Mouse (Mus musculus) B cell, adult 2 months (primary cell): ENCODE measurements around the gene C9orf72.
A peak's percentile ranks its signal among the peaks of the same experiment; 100 is the strongest.

Experiments
- DNase-seq, 2 experiments: peaks; one replicate each; pipeline ENCODE4 v3.0.0; 2022

The C9orf72 gene

DNA sequence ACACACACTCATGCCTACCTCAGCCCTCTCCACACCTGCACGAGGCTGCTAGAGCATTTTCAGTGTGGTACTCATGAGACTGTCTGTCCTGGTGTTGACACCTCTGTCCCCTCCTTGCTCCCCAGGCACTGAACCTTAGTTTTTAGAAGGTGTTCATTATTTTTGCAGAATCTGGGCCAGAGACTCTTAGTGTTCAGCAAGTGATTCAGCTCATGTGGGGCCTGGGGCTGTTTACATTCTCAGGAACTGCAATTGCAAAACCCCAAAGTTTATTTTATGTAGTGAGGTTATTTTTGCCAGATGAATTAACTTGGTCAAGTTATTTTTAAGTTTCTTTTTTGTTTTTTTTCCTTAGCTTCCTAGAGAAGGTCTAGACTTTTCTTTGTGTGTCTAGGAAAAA is 52.4 kb downstream of the C9orf72 start:
- DNase-seq, result no peak

GRCm38 (mm10) chr4:35172471-35172870 is 53.5 kb downstream of the C9orf72 start:
- no peak for DNase-seq

DNA sequence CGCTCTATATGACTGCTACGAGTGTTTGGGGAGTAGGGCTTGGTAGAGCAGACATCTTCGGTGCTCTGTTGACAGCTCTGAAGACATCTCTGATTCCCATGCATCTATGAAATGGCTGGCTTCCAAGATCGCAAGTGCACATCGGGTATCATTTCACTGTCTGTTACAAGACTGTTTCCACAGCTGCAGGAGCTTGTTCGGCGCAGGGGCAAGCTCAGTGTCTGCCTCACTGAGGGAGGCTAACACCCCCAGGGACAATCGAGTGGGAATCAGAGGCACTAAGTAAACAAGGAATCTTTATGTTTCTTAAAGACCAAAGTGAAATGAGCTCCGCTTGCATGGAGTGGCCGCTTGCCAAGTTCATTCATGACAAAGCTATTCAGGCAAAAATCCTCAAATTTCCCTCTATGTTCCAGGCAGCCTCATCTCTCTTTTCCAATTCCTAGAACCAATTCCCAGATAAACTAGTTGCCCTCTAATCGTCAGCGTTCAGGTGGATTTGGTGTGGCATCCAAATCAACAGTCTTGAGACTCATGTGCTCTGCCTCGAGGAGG is 56.3 kb downstream of the C9orf72 start:
- no peak for DNase-seq

GRCm38 (mm10) chr4:35167855-35168254 is 58.1 kb downstream of the C9orf72 start:
- DNase-seq, result no peak

DNA sequence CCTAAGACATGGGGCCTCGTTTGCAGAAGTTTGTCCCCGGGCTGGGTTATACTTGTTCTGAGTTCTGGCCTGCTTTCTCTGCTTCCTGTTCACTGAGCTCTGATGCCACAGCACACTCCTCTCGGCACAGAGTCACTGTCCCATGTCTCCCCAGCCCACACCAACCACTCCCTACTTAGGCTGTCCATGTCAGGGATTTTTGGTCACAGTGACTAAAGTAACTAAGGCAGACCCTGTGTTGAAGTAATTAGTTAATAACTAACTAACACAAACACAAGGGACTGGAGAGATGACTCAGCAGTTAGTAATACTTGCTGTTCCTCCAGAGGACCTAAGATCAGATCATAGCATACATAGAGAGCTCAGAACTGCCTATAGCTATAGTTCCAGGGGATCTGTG is 60.0 kb downstream of the C9orf72 start:
- DNase-seq, result no peak

DNA sequence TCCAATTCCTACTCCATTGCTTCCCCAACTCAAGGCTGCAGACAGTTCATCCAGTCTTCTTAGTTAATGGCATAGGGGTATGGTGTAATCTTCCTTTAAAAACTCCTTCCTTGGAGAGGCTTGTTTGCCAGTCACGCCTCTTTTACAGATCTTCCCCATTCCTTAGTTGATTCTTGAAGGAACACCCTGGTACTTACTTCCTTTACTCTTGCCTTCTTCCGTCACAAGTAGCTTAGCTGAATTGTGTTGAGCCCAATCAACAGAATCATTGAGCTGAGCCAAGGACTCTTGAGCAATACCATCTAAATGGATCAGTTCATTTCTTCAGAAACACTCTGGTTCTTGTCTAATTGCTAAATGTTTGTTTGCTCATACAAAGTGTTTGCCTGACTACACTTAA is 60.7 kb downstream of the C9orf72 start:
- DNase-seq, result no peak

GRCm38 (mm10) chr4:35157815-35158214 is 68.2 kb downstream of the C9orf72 start:
- no peak for DNase-seq

DNA sequence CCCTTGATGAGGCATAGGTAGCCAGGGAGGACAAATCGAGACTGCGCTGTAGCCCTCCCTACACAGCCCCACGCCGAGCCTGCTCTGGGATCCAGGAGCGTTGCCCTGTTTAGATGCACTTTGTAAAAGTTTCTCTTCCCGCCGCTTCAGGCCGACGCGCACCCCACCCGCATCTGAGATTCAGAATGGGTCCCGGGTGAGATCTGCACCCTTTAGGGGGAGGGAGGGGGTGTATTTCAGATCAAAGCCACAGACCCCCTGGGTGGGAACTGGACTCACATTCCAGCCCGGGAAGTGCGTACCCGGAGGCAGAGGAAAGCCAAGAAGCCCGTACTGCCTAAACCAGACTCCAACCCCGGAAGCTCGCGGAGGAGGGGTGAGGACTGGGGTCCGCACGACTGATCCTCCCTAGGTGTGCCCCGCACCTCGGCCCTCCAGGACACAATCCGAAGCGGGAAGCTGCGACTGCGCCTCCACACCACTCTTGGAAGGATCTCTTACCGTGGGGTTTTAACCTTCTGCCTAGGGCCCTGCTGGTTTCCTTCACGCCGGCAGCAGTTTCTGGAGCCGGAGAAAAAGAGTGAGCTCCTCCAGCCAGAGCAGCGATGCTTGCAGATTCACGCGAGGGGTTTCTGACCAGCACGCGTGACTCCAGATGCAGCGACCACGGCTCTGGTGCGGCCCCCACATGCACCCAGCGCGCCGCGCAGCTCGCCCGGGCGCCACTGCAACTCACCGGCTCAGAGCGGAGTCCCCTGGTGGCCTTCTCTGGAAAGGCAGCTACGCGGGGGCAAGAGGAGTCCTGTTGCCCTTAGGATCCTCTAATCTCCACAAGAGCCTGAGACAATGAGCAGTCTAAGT is 69.0 kb downstream of the C9orf72 start, which contains the start of gene Mob3b:
Gene Mob3b, minus strand, starts transcription at position 734 of the 861 bp plus-strand sequence.
- peak; percentile 91 for DNase-seq

DNA sequence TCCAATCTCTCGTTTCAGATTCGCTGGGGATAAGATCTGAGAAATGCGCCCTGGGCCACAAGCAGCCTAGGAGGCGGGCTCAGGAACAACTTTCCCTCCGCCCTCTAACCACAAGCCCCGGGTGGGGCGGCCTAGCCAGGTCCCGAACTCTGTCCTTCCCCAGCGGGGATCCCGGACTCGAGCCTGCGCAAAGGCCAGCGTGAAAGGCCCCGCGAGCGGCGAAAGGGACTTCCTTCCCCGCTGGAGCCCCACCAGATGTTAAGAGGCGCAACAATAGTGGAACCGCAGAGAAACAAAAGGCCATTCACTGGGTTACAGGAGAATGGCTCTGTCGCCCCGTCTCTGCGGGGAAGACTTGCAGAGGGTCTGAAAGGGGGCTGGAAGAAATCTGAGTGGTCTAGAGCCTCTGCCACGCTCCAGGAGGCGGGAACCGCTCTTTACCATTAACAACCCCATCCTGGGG is 69.8 kb downstream of the C9orf72 start:
- DNase-seq, result peak; percentile 55 to 65

GRCm38 (mm10) chr4:35155132-35155922 is 70.6 kb downstream of the C9orf72 start:
- DNase-seq, result peak; percentile 72 to 74

GRCm38 (mm10) chr4:35154051-35154450 is 71.9 kb downstream of the C9orf72 start:
- DNase-seq, result no peak

GRCm38 (mm10) chr4:35151756-35152155 is 74.2 kb downstream of the C9orf72 start, which contains the start of gene Ifnk:
TSS of gene Ifnk (plus strand) at chr4:35152056.
- no peak for DNase-seq

DNA sequence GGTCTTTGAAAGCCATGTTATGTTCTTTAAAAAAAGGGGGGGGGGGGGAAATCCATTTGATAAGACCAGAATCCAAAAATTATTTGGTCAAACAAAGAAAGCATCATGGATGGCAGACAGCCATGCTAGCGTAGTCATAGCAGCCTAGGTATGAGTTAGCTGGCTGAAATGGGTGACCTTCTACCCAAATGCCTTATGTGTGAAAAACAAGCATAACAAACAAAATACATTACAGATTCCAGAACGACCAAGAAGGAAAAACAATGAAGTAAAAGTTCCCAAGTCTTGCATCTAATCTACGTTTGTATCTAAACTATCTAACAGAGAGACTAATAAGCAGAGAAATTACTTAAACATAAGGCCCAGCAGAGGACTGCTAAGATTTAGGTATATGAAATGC is 75.3 kb downstream of the C9orf72 start:
- DNase-seq, result no peak

GRCm38 (mm10) chr4:35148326-35148725 is 77.6 kb downstream of the C9orf72 start:
- no peak for DNase-seq

DNA sequence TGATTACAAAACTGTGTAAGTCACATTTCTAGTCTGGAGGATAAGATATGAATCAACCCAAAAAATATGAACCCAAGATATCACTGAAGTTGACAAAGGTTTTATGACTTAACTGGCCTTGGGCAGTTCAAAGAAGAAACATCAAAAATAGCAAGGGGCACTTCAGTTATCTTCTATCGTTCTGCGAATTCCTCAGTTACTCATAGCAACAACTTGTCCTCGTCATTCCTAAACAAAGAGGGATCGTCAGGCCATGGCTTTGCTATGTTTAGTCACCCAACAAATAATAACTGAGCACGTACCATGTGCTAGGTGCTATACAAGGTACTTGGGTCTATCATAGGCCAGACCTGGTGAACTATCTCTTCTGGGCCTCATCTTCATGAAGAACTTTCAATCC is 79.4 kb downstream of the C9orf72 start:
- no peak for DNase-seq

GRCm38 (mm10) chr4:35145726-35146125 is 80.2 kb downstream of the C9orf72 start:
- DNase-seq, result no peak

- no peak for DNase-seq
Measured at GRCm38 (mm10) chr4:35143472-35144102, 82.4 kb downstream of the C9orf72 start.
